8 mouse cellular contexts compared by ENCODE assay signal in genomic region chr8:72491680-72492621, GRCm38 (mm10). TPM values are rescaled to one million over a fixed set of nuclear protein-coding genes. Genes with fewer than 3 reads are reported as not detected.
DNase-seq lines count a peak whose midpoint lies in the region; ATAC-seq and TF ChIP-seq lines count a peak whose summit lies in the region.

Gene Slc35e1 (minus strand): TSS chr8:72492614.

- WGBS in heart, embryonic 15.5 days: under 1% methylated on average over 98 of the region's 98 CpGs
- WGBS in liver, postnatal 0 days (ENCODE audit: insufficient replicate concordance): under 1% methylated on average over 54 of the region's 98 CpGs
- WGBS in neural tube, embryonic 13.5 days: under 1% methylated on average over 79 of the region's 98 CpGs

- no peaks in the 10 kb centered on the region for H3K9me3 ChIP-seq in ES-Bruce4 (replicated peaks; ENCODE audit: control insufficient read depth, insufficient read depth, low read length, poor library complexity, severe bottlenecking)
- no peaks in the 10 kb centered on the region for H3K9me3 ChIP-seq in erythroblast, embryonic 14.5 days (ENCODE audit: control insufficient read depth, low read length)
- H3K9me3 ChIP-seq in heart, embryonic 15.5 days (replicated peaks): no peaks in the 10 kb centered on the region
- H3K9me3 ChIP-seq in liver, postnatal 0 days (ENCODE audit: low read length): no peaks in the 10 kb centered on the region
- no peaks in the 10 kb centered on the region for H3K9me3 ChIP-seq in neural tube, embryonic 13.5 days

- no peak for TF ChIP-seq EP300 in ES-Bruce4 (IDR thresholded peaks at IDR 0.05; ENCODE audit: insufficient read depth, low read depth, low read length)
- no peak for TF ChIP-seq EP300 in liver, postnatal 0 days (IDR thresholded peaks at IDR 0.05; ENCODE audit: low read depth)

- H3K27ac ChIP-seq in ES-Bruce4 (ENCODE audit: insufficient read depth, low read length): peak within 1 kb of the TSS; percentile 80
- H3K27ac ChIP-seq in heart, embryonic 15.5 days: peak within 1 kb of the TSS; percentile 80
- H3K27ac ChIP-seq in liver, postnatal 0 days (ENCODE audit: low read depth): peak within 1 kb of the TSS; percentile 98
- peak within 1 kb of the TSS; percentile 81 for H3K27ac ChIP-seq in neural tube, embryonic 13.5 days (replicated peaks)

- H3K36me3 ChIP-seq in ES-Bruce4 (ENCODE audit: control insufficient read depth, insufficient read depth, low read length, poor library complexity, severe bottlenecking): peaks cover 32% of the 10 kb centered on the region
- H3K36me3 ChIP-seq in erythroblast, embryonic 14.5 days (ENCODE audit: control insufficient read depth): peaks cover 75% of the 10 kb centered on the region
- peaks cover 25% of the 10 kb centered on the region for H3K36me3 ChIP-seq in heart, embryonic 15.5 days
- peaks cover 43% of the 10 kb centered on the region for H3K36me3 ChIP-seq in liver, postnatal 0 days (replicated peaks; ENCODE audit: insufficient read depth, low read length)
- H3K36me3 ChIP-seq in neural tube, embryonic 13.5 days: peaks cover 45% of the 10 kb centered on the region

- H3K9ac ChIP-seq in ES-Bruce4 (ENCODE audit: low read depth, poor library complexity, severe bottlenecking): peak within 1 kb of the TSS; percentile 87
- H3K9ac ChIP-seq in heart, embryonic 15.5 days: peak within 1 kb of the TSS; percentile 81
- peak within 1 kb of the TSS; percentile 98 for H3K9ac ChIP-seq in liver, postnatal 0 days (replicated peaks)
- peak within 1 kb of the TSS; percentile 88 for H3K9ac ChIP-seq in neural tube, embryonic 13.5 days

- peak; percentile 27 for ATAC-seq in activated CD4-positive, CD25-positive, alpha-beta regulatory T cell, adult 4 months
- peak; percentile 16; the same call in 1 of the 2 replicates for ATAC-seq in heart, embryonic 15.5 days (replicated peaks; ENCODE audit: insufficient number of reproducible peaks, insufficient read depth, low FRiP score, low read depth)
- ATAC-seq in liver, postnatal 0 days: peak; percentile 33
- peak; percentile 78 for ATAC-seq in neural tube, embryonic 13.5 days (ENCODE audit: low read depth)

- no peak for TF ChIP-seq CTCF in ES-Bruce4 (IDR thresholded peaks at IDR 0.05; ENCODE audit: low read depth, low read length)
- no peak for TF ChIP-seq CTCF in liver, postnatal 0 days (IDR thresholded peaks at IDR 0.05; ENCODE audit: low read depth)

- H3K4me1 ChIP-seq in ES-Bruce4 (ENCODE audit: control insufficient read depth, insufficient read depth, low read length): peaks cover 2% of the 10 kb centered on the region
- peaks cover 59% of the 10 kb centered on the region for H3K4me1 ChIP-seq in erythroblast, embryonic 14.5 days (ENCODE audit: control insufficient read depth)
- peaks cover 32% of the 10 kb centered on the region for H3K4me1 ChIP-seq in heart, embryonic 15.5 days (replicated peaks)
- H3K4me1 ChIP-seq in liver, postnatal 0 days (ENCODE audit: insufficient read depth): peaks cover 36% of the 10 kb centered on the region
- peaks cover 40% of the 10 kb centered on the region for H3K4me1 ChIP-seq in neural tube, embryonic 13.5 days (replicated peaks)

- no peak for TF ChIP-seq POLR2A in ES-Bruce4 (IDR thresholded peaks at IDR 0.05; ENCODE audit: insufficient read depth, low read length)

- H3K27me3 ChIP-seq in ES-Bruce4 (ENCODE audit: control insufficient read depth, insufficient read depth, low read length, poor library complexity, severe bottlenecking): no peaks in the 10 kb centered on the region
- H3K27me3 ChIP-seq in erythroblast, embryonic 14.5 days (ENCODE audit: control insufficient read depth): no peaks in the 10 kb centered on the region
- H3K27me3 ChIP-seq in heart, embryonic 15.5 days: no peaks in the 10 kb centered on the region
- H3K27me3 ChIP-seq in liver, postnatal 0 days (ENCODE audit: insufficient read depth, low read length): no peaks in the 10 kb centered on the region
- no peaks in the 10 kb centered on the region for H3K27me3 ChIP-seq in neural tube, embryonic 13.5 days

- peak within 1 kb of the TSS; percentile 96 for H3K4me3 ChIP-seq in ES-Bruce4 (ENCODE audit: low read depth, low read length)
- H3K4me3 ChIP-seq in erythroblast, embryonic 14.5 days (replicated peaks): peak within 1 kb of the TSS; percentile 98
- H3K4me3 ChIP-seq in heart, embryonic 15.5 days: peak within 1 kb of the TSS; percentile 81
- peak within 1 kb of the TSS; percentile 92 for H3K4me3 ChIP-seq in liver, postnatal 0 days (ENCODE audit: low read depth, low read length)
- H3K4me3 ChIP-seq in neural tube, embryonic 13.5 days: peak within 1 kb of the TSS; percentile 91

- peak within 1 kb of the TSS; percentile 89 for H3K4me2 ChIP-seq in heart, embryonic 15.5 days
- peak within 1 kb of the TSS; percentile 97 for H3K4me2 ChIP-seq in liver, postnatal 0 days (ENCODE audit: low read depth, low read length)
- peak within 1 kb of the TSS; percentile 80 for H3K4me2 ChIP-seq in neural tube, embryonic 13.5 days

- peak; percentile 53 for DNase-seq in kidney, postnatal 10 days
- DNase-seq in liver, postnatal 0 days: peak; percentile 61
- DNase-seq in c-Kit-positive CD71-positive TER-119-positive erythroid progenitor cells, embryonic 14.5 days (ENCODE audit: low spot score): no peak

RNA-seq across cellular contexts. Expression of gene Slc35e1, which starts in this region (rescaled TPM):
- polyA plus RNA-seq in ES-Bruce4 (2011; ENCODE audit: insufficient read depth, insufficient read length, low read depth, missing spikeins): 23.6 and 24.6 TPM in 2 replicates
- 1 to 10 TPM; 6.9 to 7.3 TPM for polyA plus RNA-seq in activated CD4-positive, CD25-positive, alpha-beta regulatory T cell, adult 4 months (2017; shearing (Covaris generic))
- polyA plus RNA-seq in erythroblast, embryonic 14.5 days (2012): 0.29 and 0.33 TPM in 2 replicates
- 12.7 and 18.6 TPM in 2 replicates for polyA plus RNA-seq in heart, embryonic 15.5 days (2015; fragmentation: Nextera tagmentation; extraction: Ambion mirVana)
- polyA plus RNA-seq in liver, postnatal 0 days (2015; fragmentation: Nextera tagmentation; extraction: Ambion mirVana): 5.8 and 6.0 TPM in 2 replicates
- polyA plus RNA-seq in neural tube, embryonic 13.5 days (2015; fragmentation: Nextera tagmentation; extraction: Ambion mirVana): 14.2 and 14.3 TPM in 2 replicates

Comparison
In these comparisons a context has a peak if more than half of its experiments do, and no peak if none do; other contexts are left out.
1. ATAC-seq: peak in every context shown above with its lines; median percentile 78 in neural tube, embryonic 13.5 days; 33 in liver, postnatal 0 days; 27 in activated CD4-positive, CD25-positive, alpha-beta regulatory T cell, adult 4 months; 16 in heart, embryonic 15.5 days.